Mouse (Mus musculus) ES-E14 (cell line): ENCODE results near the gene Patz1. TPM values are rescaled to one million over a fixed set of nuclear protein-coding genes. Genes with fewer than 3 reads are reported as not detected.

Source experiments
- DNase-seq: peaks from one replicate; pipeline ENCODE4 v3.0.0-alpha.2; 2013; ENCODE audit warnings: low read depth, low spot score
- H3K27ac ChIP-seq: 2 replicates; pipeline ENCODE4 v1.5.1; 2012; ENCODE audit warnings: low read depth, mild to moderate bottlenecking, low read length, moderate library complexity, mixed read lengths; ENCODE audit not compliant: poor library complexity, insufficient read depth, severe bottlenecking
- H3K36me3 ChIP-seq: 2 replicates; pipeline ENCODE4 v1.6.1; 2012; ENCODE audit warnings: mild to moderate bottlenecking, low read length, moderate library complexity, mixed read lengths; ENCODE audit not compliant: control insufficient read depth, poor library complexity, insufficient read depth, severe bottlenecking
- H3K4me1 ChIP-seq, 2 experiments: fragments of 150-350 bp in 1 of 2; sonication (generic) in 1 of 2; 2 replicates each; pipeline ENCODE4 v1.6.1; 2012; ENCODE audit warnings: low read length in 2 of 2, mild to moderate bottlenecking in 1 of 2, mixed read lengths in 1 of 2; ENCODE audit not compliant: control insufficient read depth in 2 of 2, insufficient read depth in 2 of 2, poor library complexity in 1 of 2
- H3K4me3 ChIP-seq, 2 experiments: fragments of 150-350 bp in 1 of 2; sonication (generic) in 1 of 2; 2 replicates each; pipeline ENCODE4 v1.5.1; 2012; ENCODE audit warnings: low read length in 2 of 2, low read depth in 1 of 2, mild to moderate bottlenecking in 1 of 2, mixed read lengths in 1 of 2; ENCODE audit not compliant: insufficient read depth in 1 of 2, poor library complexity in 1 of 2, severe bottlenecking in 1 of 2
- H3K9ac ChIP-seq: 2 replicates; pipeline ENCODE4 v1.6.1; 2012; ENCODE audit warnings: low read depth, mild to moderate bottlenecking, low read length, mixed read lengths; ENCODE audit not compliant: poor library complexity, insufficient read depth, severe bottlenecking
- H3K9me3 ChIP-seq: fragments of 150-350 bp; sonication (generic); 2 replicates; pipeline ENCODE4 v1.6.1; 2012; ENCODE audit warnings: low read depth, mild to moderate bottlenecking, low read length; ENCODE audit not compliant: control insufficient read depth, insufficient read depth
- CHD2 ChIP-seq: IDR thresholded peaks from 2 replicates; pipeline ENCODE4 v1.6.1; 2014; ENCODE audit warnings: mild to moderate bottlenecking, low read depth, low read length, inconsistent platforms
- HCFC1 ChIP-seq: IDR thresholded peaks from 2 replicates; pipeline ENCODE4 v1.6.1; 2012; ENCODE audit warnings: low read length, inconsistent platforms, borderline replicate concordance; ENCODE audit not compliant: insufficient read depth
- MAFK ChIP-seq: IDR thresholded peaks from 2 replicates; pipeline ENCODE4 v1.6.1; 2014; ENCODE audit warnings: mild to moderate bottlenecking, low read depth, low read length, inconsistent platforms; ENCODE audit not compliant: insufficient read depth
- ZC3H11A ChIP-seq: IDR thresholded peaks from 2 replicates; pipeline ENCODE4 v1.6.1; 2012; ENCODE audit warnings: low read depth, mild to moderate bottlenecking, inconsistent platforms, low read length, borderline replicate concordance
- ZNF384 ChIP-seq: IDR thresholded peaks from 2 replicates; pipeline ENCODE4 v1.6.1; 2012; ENCODE audit warnings: low read depth, low read length, inconsistent platforms
- in situ Hi-C, 2 experiments: fragments of 600-800 bp; cut with MboI; formaldehyde crosslinking; loops; one replicate each; pipeline ENCODE4 v1.15.1; 2025; ENCODE audit warnings: low sequenced_read_pairs in 2 of 2, inconsistent platforms in 1 of 2; ENCODE audit not compliant: unreplicated experiment in 2 of 2
- total RNA-seq: library from RNA; depleted of rRNA; stranded (reverse); fragments of 300-350 nt; gene quantifications from 2 replicates; pipeline ENCODE4 v1.2.3, GENCODE M21; 2012

Patz1 gene
- total RNA-seq, 1 experiment: 61.8 TPM

GRCm38 (mm10) chr11:3335651-3336216 is 47.1 kb downstream of the Patz1 start:
- H3K27ac ChIP-seq: peak overlapping the region; percentile 60
- peaks cover 13 to 38% of the 10 kb centered on the region in 2 experiments for H3K4me1 ChIP-seq
- peak overlapping the region; percentile 9; the same call in 1 of the 2 replicates for H3K9ac ChIP-seq
- no peak for DNase-seq
- no peaks in the 10 kb centered on the region for H3K9me3 ChIP-seq
- TF ChIP-seq CHD2 (no peak), ZC3H11A (no peak), HCFC1 (no peak), ZNF384 (no peak), MAFK (no peak)
- no peaks in the 10 kb centered on the region; the same call in 1 of the 2 replicates for H3K36me3 ChIP-seq
- H3K4me3 ChIP-seq: peak overlapping the region in 1 of 2 experiments; percentile 46; a peak in 2 of 4 replicates
- in situ Hi-C loops: no loop called here

GRCm38 (mm10) chr11:3336602-3337001 is 47.9 kb downstream of the Patz1 start:
- no peak overlapping the region for H3K9ac ChIP-seq
- H3K9me3 ChIP-seq: no peaks in the 10 kb centered on the region
- H3K4me3 ChIP-seq: no peak overlapping the region
- in situ Hi-C loops: no loop called here
- H3K27ac ChIP-seq: no peak overlapping the region
- TF ChIP-seq ZC3H11A: no peak
- DNase-seq: no peak
- H3K4me1 ChIP-seq: peaks cover 8 to 38% of the 10 kb centered on the region in 2 experiments
- peaks cover 2% of the 10 kb centered on the region; the same call in 1 of the 2 replicates for H3K36me3 ChIP-seq

- Histone ChIP-seq H3K27ac (peak overlapping the region; percentile 54), H3K4me3 (no peak overlapping the region), H3K9ac (peak overlapping the region; percentile 36; the same call in 1 of the 2 replicates), H3K36me3 (peaks cover 5% of the 10 kb centered on the region; the same call in 1 of the 2 replicates), H3K4me1 (peaks cover 8 to 38% of the 10 kb centered on the region in 2 experiments), H3K9me3 (no peaks in the 10 kb centered on the region)
- DNase-seq: no peak
- TF ChIP-seq ZC3H11A: no peak
- TF ChIP-seq CHD2: no peak
- TF ChIP-seq ZNF384: no peak
- TF ChIP-seq MAFK: no peak
- no peak for TF ChIP-seq HCFC1
- in situ Hi-C loops: no loop called here
Measured at GRCm38 (mm10) chr11:3337173-3337955, 48.7 kb downstream of the Patz1 start.

GRCm38 (mm10) chr11:3337961-3338360 is 49.3 kb downstream of the Patz1 start:
- TF ChIP-seq HCFC1 (no peak), MAFK (no peak), ZC3H11A (no peak), ZNF384 (no peak), CHD2 (no peak)
- peaks cover 10% of the 10 kb centered on the region; the same call in 1 of the 2 replicates for H3K36me3 ChIP-seq
- in situ Hi-C loops: no loop called here
- H3K27ac ChIP-seq: peak overlapping the region; percentile 54; the same call in 1 of the 2 replicates
- no peak for DNase-seq
- no peak overlapping the region for H3K9ac ChIP-seq
- H3K9me3 ChIP-seq: no peaks in the 10 kb centered on the region
- peaks cover 6 to 35% of the 10 kb centered on the region in 2 experiments for H3K4me1 ChIP-seq
- no peak overlapping the region for H3K4me3 ChIP-seq
